Comparison of ENCODE assay signal across 11 mouse cellular contexts in genomic region chr4:125275259-125275658, GRCm38 (mm10).
A peak's percentile ranks its signal among the peaks of the same experiment; 100 is the strongest.
DNase-seq lines count a peak whose midpoint lies in the region; ATAC-seq and TF ChIP-seq lines count a peak whose summit lies in the region.
"Had no signal": no experiment of that assay in that cellular context is flagged by ENCODE, and none has a peak within 500 bp of the region (broad histone marks: within the 10 kb centered on the region; RNA-seq: fewer than 3 reads in every experiment).

No protein-coding gene starts in this region.

- no peak for TF ChIP-seq POLR2A in ES-Bruce4 (IDR thresholded peaks at IDR 0.05; ENCODE audit: insufficient read depth, low read length)
- TF ChIP-seq POLR2A in kidney, adult 2 months (IDR thresholded peaks at IDR 0.05; ENCODE audit: low read depth, low read length): no peak

- 0 out of 2 replicates have a peak, but pooled peaks have one; percentile 48 for ATAC-seq in forebrain, embryonic 13.5 days
- ATAC-seq in midbrain, embryonic 14.5 days (ENCODE audit: low FRiP score, low TSS enrichment): no peak
- no peak for ATAC-seq in kidney, embryonic 14.5 days (ENCODE audit: low FRiP score, low TSS enrichment)

- H3K9me3 ChIP-seq in E14TG2a.4 (ENCODE audit: low read length) (no peaks in the 10 kb centered on the region), ES-Bruce4 (replicated peaks; ENCODE audit: control insufficient read depth, insufficient read depth, low read length, poor library complexity, severe bottlenecking) (no peaks in the 10 kb centered on the region)
- H3K9me3 ChIP-seq in forebrain, embryonic 13.5 days (replicated peaks): 0 out of 2 replicates have a peak, but pooled peaks cover 3% of the 10 kb centered on the region
- H3K9me3 ChIP-seq in midbrain, embryonic 14.5 days (ENCODE audit: control insufficient read depth, low read length): no peaks in the 10 kb centered on the region
- no peaks in the 10 kb centered on the region for H3K9me3 ChIP-seq in kidney, embryonic 14.5 days (ENCODE audit: control insufficient read depth, low read length)
- H3K9me3 ChIP-seq: heart, embryonic 13.5 days had no signal

- peak overlapping the region; percentile 27 for H3K4me3 ChIP-seq in E14TG2a.4 (replicated peaks; ENCODE audit: low read length)
- H3K4me3 ChIP-seq in ES-Bruce4 (ENCODE audit: low read depth, low read length): no peak overlapping the region
- no peak overlapping the region; the same call in 1 of the 2 replicates for H3K4me3 ChIP-seq in forebrain, embryonic 13.5 days
- no peak overlapping the region for H3K4me3 ChIP-seq in midbrain, embryonic 14.5 days (replicated peaks; ENCODE audit: low read depth, low read length)
- no peak overlapping the region for H3K4me3 ChIP-seq in kidney, embryonic 14.5 days (ENCODE audit: low read length)
- no peak overlapping the region for H3K4me3 ChIP-seq in kidney, adult 2 months (ENCODE audit: insufficient read depth, low read depth, low read length)
- H3K4me3 ChIP-seq: heart, embryonic 13.5 days had no signal

- peak overlapping the region; percentile 30 for H3K4me2 ChIP-seq in forebrain, embryonic 13.5 days
- peak overlapping the region; percentile 36 for H3K4me2 ChIP-seq in midbrain, embryonic 14.5 days (ENCODE audit: low read length)
- H3K4me2 ChIP-seq in kidney, embryonic 14.5 days (replicated peaks; ENCODE audit: low read depth, low read length): no peak overlapping the region
- H3K4me2 ChIP-seq: heart, embryonic 13.5 days had no signal

- H3K36me3 ChIP-seq in E14TG2a.4 (ENCODE audit: insufficient read depth, low read length): no peaks in the 10 kb centered on the region
- H3K36me3 ChIP-seq in ES-Bruce4 (ENCODE audit: control insufficient read depth, insufficient read depth, low read length, poor library complexity, severe bottlenecking): no peaks in the 10 kb centered on the region
- no peaks in the 10 kb centered on the region for H3K36me3 ChIP-seq in forebrain, embryonic 13.5 days (ENCODE audit: poor library complexity, severe bottlenecking)
- no peaks in the 10 kb centered on the region for H3K36me3 ChIP-seq in midbrain, embryonic 14.5 days (ENCODE audit: control insufficient read depth, insufficient read depth, low read length)
- H3K36me3 ChIP-seq in kidney, embryonic 14.5 days (ENCODE audit: control insufficient read depth, insufficient read depth, low read length): no peaks in the 10 kb centered on the region
- no peaks in the 10 kb centered on the region for H3K36me3 ChIP-seq in kidney, adult 2 months (ENCODE audit: control insufficient read depth, insufficient read depth, low read length)
- H3K36me3 ChIP-seq: heart, embryonic 13.5 days had no signal

- H3K4me1 ChIP-seq in E14TG2a.4 (replicated peaks; ENCODE audit: low read depth, low read length): peaks cover 30% of the 10 kb centered on the region
- H3K4me1 ChIP-seq in ES-Bruce4 (ENCODE audit: control insufficient read depth, insufficient read depth, low read length): no peaks in the 10 kb centered on the region
- H3K4me1 ChIP-seq in forebrain, embryonic 13.5 days: peaks cover 34% of the 10 kb centered on the region
- 0 out of 2 replicates have a peak, but pooled peaks cover 6% of the 10 kb centered on the region for H3K4me1 ChIP-seq in midbrain, embryonic 14.5 days (ENCODE audit: control insufficient read depth, insufficient read depth, low read length)
- 0 out of 2 replicates have a peak, but pooled peaks cover 3% of the 10 kb centered on the region for H3K4me1 ChIP-seq in kidney, embryonic 14.5 days (ENCODE audit: control insufficient read depth, insufficient read depth, low read length)
- no peaks in the 10 kb centered on the region for H3K4me1 ChIP-seq in kidney, adult 2 months (ENCODE audit: control insufficient read depth, insufficient read depth, low read length)
- H3K4me1 ChIP-seq: heart, embryonic 13.5 days had no signal

- DNase-seq in midbrain, embryonic 14.5 days: peak; percentile 63
- no peak for DNase-seq in kidney, adult 2 months
- no peak for DNase-seq in kidney, adult 18-20 months
- DNase-seq: kidney, postnatal 4 days; liver; lung, postnatal 4 days had no signal

- 1% methylated on average over 13 of the region's 13 CpGs for WGBS in forebrain, embryonic 13.5 days
- WGBS in midbrain, embryonic 14.5 days: 2% methylated on average over 13 of the region's 13 CpGs
- under 1% methylated on average over 13 of the region's 13 CpGs for WGBS in kidney, embryonic 14.5 days
- WGBS in kidney, adult 2 months: 1% methylated on average over 13 of the region's 13 CpGs

- H3K27me3 ChIP-seq in E14TG2a.4 (ENCODE audit: insufficient read depth, low read length): peaks cover 84% of the 10 kb centered on the region
- H3K27me3 ChIP-seq in ES-Bruce4 (ENCODE audit: control insufficient read depth, insufficient read depth, low read length, poor library complexity, severe bottlenecking): no peaks in the 10 kb centered on the region; the same call in 1 of the 2 replicates
- H3K27me3 ChIP-seq in forebrain, embryonic 13.5 days: peaks cover 54% of the 10 kb centered on the region
- no peaks in the 10 kb centered on the region for H3K27me3 ChIP-seq in midbrain, embryonic 14.5 days (ENCODE audit: control insufficient read depth, insufficient read depth, low read length)
- peaks cover 24% of the 10 kb centered on the region; the same call in 1 of the 2 replicates for H3K27me3 ChIP-seq in kidney, embryonic 14.5 days (ENCODE audit: control insufficient read depth, insufficient read depth, low read length)
- no peaks in the 10 kb centered on the region for H3K27me3 ChIP-seq in kidney, adult 2 months (replicated peaks; ENCODE audit: control insufficient read depth, insufficient read depth, low read length)

- TF ChIP-seq EP300 in ES-Bruce4 (IDR thresholded peaks at IDR 0.05; ENCODE audit: insufficient read depth, low read depth, low read length): 0 out of 2 replicates have a peak, but pooled peaks have one; percentile 4

- H3K27ac ChIP-seq in ES-Bruce4 (ENCODE audit: insufficient read depth, low read length): no peak overlapping the region
- H3K27ac ChIP-seq in forebrain, embryonic 13.5 days: peak overlapping the region; percentile 49
- peak overlapping the region; percentile 3; the same call in 1 of the 2 replicates for H3K27ac ChIP-seq in midbrain, embryonic 14.5 days (replicated peaks; ENCODE audit: low read depth, low read length)
- no peak overlapping the region for H3K27ac ChIP-seq in kidney, embryonic 14.5 days (ENCODE audit: low read depth, low read length)
- no peak overlapping the region for H3K27ac ChIP-seq in kidney, adult 2 months (ENCODE audit: insufficient read depth, low read depth, low read length)
- H3K27ac ChIP-seq: heart, embryonic 13.5 days had no signal

- H3K9ac ChIP-seq in ES-Bruce4 (ENCODE audit: low read depth, poor library complexity, severe bottlenecking): no peak overlapping the region
- H3K9ac ChIP-seq in forebrain, embryonic 13.5 days: no peak overlapping the region
- H3K9ac ChIP-seq in midbrain, embryonic 14.5 days (replicated peaks; ENCODE audit: low read length): no peak overlapping the region
- H3K9ac ChIP-seq in kidney, embryonic 14.5 days (ENCODE audit: low read depth, low read length): no peak overlapping the region
- H3K9ac ChIP-seq: heart, embryonic 13.5 days had no signal

- TF ChIP-seq CTCF in E14TG2a.4 (conservative IDR thresholded peaks at IDR 0.05; ENCODE audit: low read length) (no peak), ES-Bruce4 (IDR thresholded peaks at IDR 0.05; ENCODE audit: low read depth, low read length) (no peak)
- no peak for TF ChIP-seq CTCF in kidney, adult 2 months (conservative IDR thresholded peaks at IDR 0.05; ENCODE audit: insufficient read depth, insufficient read length, low read depth, low read length)

Comparison
In these comparisons a context has a peak if more than half of its experiments do, and no peak if none do; other contexts are left out.
1. H3K27ac ChIP-seq: peak in forebrain, embryonic 13.5 days (single experiment) and midbrain, embryonic 14.5 days (single experiment); none in ES-Bruce4 (single experiment), kidney, embryonic 14.5 days (single experiment) and kidney, adult 2 months (single experiment).